Mouse (Mus musculus) liver, embryonic 12.5 days (tissue): ENCODE results near the gene Rcc2. TPM values are rescaled to one million over a fixed set of nuclear protein-coding genes. Genes with fewer than 3 reads are reported as not detected.
A peak's percentile ranks its signal among the peaks of the same experiment; 100 is the strongest.

Experiments
- ATAC-seq: fragments of 200-750 bp; cut with Nextera tagmentation; 2 replicates; pipeline ENCODE4 v1.8.0; 2017; ENCODE audit warnings: moderate number of reproducible peaks, mild to moderate bottlenecking, moderate library complexity
- H3K27ac ChIP-seq: fragments of 300-500 bp; sonication (generic); 2 replicates; pipeline ENCODE4 v1.5.1; 2016; ENCODE audit warnings: mild to moderate bottlenecking
- H3K27me3 ChIP-seq: fragments of 300-500 bp; sonication (generic); replicated peaks from 2 replicates; pipeline ENCODE4 v1.6.1; 2016; ENCODE audit warnings: mild to moderate bottlenecking, moderate library complexity
- H3K36me3 ChIP-seq: fragments of 300-500 bp; sonication (generic); 2 replicates; pipeline ENCODE4 v1.6.1; 2016; ENCODE audit warnings: mild to moderate bottlenecking, moderate library complexity
- H3K4me1 ChIP-seq: fragments of 300-500 bp; sonication (generic); 2 replicates; pipeline ENCODE4 v1.6.1; 2016
- H3K4me2 ChIP-seq: fragments of 300-500 bp; sonication (generic); 2 replicates; pipeline ENCODE4 v1.6.1; 2016; ENCODE audit warnings: mild to moderate bottlenecking, moderate library complexity
- H3K4me3 ChIP-seq: fragments of 300-500 bp; sonication (generic); 2 replicates; pipeline ENCODE4 v1.5.1; 2016; ENCODE audit warnings: mild to moderate bottlenecking, moderate library complexity
- H3K9ac ChIP-seq: fragments of 300-500 bp; sonication (generic); 2 replicates; pipeline ENCODE4 v1.6.1; 2016; ENCODE audit warnings: mild to moderate bottlenecking, moderate library complexity
- H3K9me3 ChIP-seq: fragments of 300-500 bp; sonication (generic); replicated peaks from 2 replicates; pipeline ENCODE4 v1.6.1; 2016; ENCODE audit warnings: mild to moderate bottlenecking, moderate library complexity
- WGBS: fragments of 180-500 bp; shearing (Covaris S2); methylation state at CpG from one replicate; pipeline ENCODE4 v1.1.7; 2016; ENCODE audit not compliant: insufficient replicate concordance; 5-methylcytosine and 5-hydroxymethylcytosine counted together
- polyA plus RNA-seq: library from polyadenylated mRNA; unstranded; fragments of >200 nt; fragmentation: Nextera tagmentation; extraction: Ambion mirVana; gene quantifications from 2 replicates; pipeline ENCODE4 v1.2.1, GENCODE M21; 2016

Rcc2 gene
- polyA plus RNA-seq, 1 experiment from 2014 or later = 102 TPM

- Histone ChIP-seq H3K4me1 (no peaks in the 10 kb centered on the region), H3K9ac (no peak overlapping the region), H3K9me3 (no peaks in the 10 kb centered on the region), H3K27ac (no peak overlapping the region), H3K36me3 (no peaks in the 10 kb centered on the region), H3K27me3 (peaks cover 32% of the 10 kb centered on the region), H3K4me2 (no peak overlapping the region), H3K4me3 (no peak overlapping the region)
- WGBS = 20% methylated on average over 4 of the region's 4 CpGs
- no peak for ATAC-seq
Measured at GRCm38 (mm10) chr4:140743086-140743485, 42.7 kb downstream of the Rcc2 start.

DNA sequence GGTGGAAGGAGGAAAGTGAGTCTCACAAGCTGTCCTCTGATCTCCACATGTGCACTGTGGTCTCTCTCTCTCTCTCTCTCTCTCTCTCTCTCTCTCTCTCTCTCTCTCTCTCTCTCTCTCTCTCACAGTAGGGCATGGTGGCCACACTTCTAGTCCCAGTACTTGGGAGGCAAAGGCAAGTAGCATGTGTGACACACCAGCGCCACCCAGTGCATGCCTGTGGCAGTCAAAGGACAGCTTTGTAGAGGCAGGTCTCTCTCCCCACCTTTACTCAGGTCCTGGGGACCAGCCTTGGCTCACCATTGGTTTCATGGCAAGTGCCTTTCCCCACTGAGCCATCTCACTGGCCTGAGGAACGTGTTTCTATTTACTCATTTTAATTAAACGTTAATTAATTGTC, 44.3 kb downstream of the Rcc2 start:
- H3K9me3 ChIP-seq = no peaks in the 10 kb centered on the region
- H3K9ac ChIP-seq = no peak overlapping the region
- peaks cover 39% of the 10 kb centered on the region for H3K27me3 ChIP-seq
- H3K36me3 ChIP-seq = no peaks in the 10 kb centered on the region
- no peak overlapping the region for H3K4me3 ChIP-seq
- H3K4me2 ChIP-seq = no peak overlapping the region
- ATAC-seq = no peak; the same call in 1 of the 2 replicates
- WGBS = 10% methylated on average over 3 of the region's 3 CpGs
- H3K27ac ChIP-seq = no peak overlapping the region
- no peaks in the 10 kb centered on the region for H3K4me1 ChIP-seq

- no peak for ATAC-seq
- H3K4me3 ChIP-seq = no peak overlapping the region
- H3K36me3 ChIP-seq = no peaks in the 10 kb centered on the region
- peaks cover 42% of the 10 kb centered on the region for H3K27me3 ChIP-seq
- 19% methylated on average over 12 of the region's 12 CpGs for WGBS
- H3K4me1 ChIP-seq = peaks cover 10% of the 10 kb centered on the region
- H3K4me2 ChIP-seq = no peak overlapping the region
- H3K9ac ChIP-seq = no peak overlapping the region
- no peaks in the 10 kb centered on the region for H3K9me3 ChIP-seq
- H3K27ac ChIP-seq = no peak overlapping the region
Measured at GRCm38 (mm10) chr4:140747978-140748377, 47.6 kb downstream of the Rcc2 start.

- Histone ChIP-seq H3K4me1 (peaks cover 10% of the 10 kb centered on the region), H3K4me3 (no peak overlapping the region), H3K27ac (no peak overlapping the region), H3K9ac (no peak overlapping the region), H3K9me3 (no peaks in the 10 kb centered on the region), H3K36me3 (no peaks in the 10 kb centered on the region), H3K4me2 (peak overlapping the region; percentile 57), H3K27me3 (peaks cover 39% of the 10 kb centered on the region)
- ATAC-seq = no peak
- 9% methylated on average over 19 of the region's 19 CpGs for WGBS
Measured at GRCm38 (mm10) chr4:140750328-140750727, 50.0 kb downstream of the Rcc2 start.

GRCm38 (mm10) chr4:140753366-140753765, 53.0 kb downstream of the Rcc2 start:
- Histone ChIP-seq H3K4me1 (peaks cover 10% of the 10 kb centered on the region), H3K27ac (no peak overlapping the region), H3K36me3 (no peaks in the 10 kb centered on the region), H3K4me2 (no peak overlapping the region), H3K9ac (no peak overlapping the region), H3K4me3 (no peak overlapping the region), H3K27me3 (peaks cover 23% of the 10 kb centered on the region), H3K9me3 (no peaks in the 10 kb centered on the region)
- no peak for ATAC-seq
- WGBS = 54% methylated on average over 7 of the region's 7 CpGs

DNA sequence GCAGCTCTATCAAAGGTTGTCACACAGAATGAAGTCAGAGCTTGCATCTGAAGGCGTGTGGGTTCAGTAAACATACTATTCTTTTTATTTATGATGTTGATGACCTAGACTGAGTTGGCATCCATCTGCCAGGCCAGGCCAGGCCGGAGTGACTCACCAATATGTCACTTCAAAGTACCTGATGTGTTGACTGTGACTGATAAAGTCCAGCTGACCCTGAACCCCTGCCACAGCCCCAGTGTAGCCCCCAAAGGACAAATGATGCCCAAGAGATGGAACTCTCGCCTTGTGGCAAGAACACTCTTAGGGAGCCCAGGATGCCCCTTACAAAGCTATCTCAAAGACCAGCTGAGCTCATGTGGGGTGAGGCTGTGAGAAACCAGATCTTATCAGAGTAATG, 55.5 kb downstream of the Rcc2 start:
- Histone ChIP-seq H3K4me1 (no peaks in the 10 kb centered on the region; the same call in 1 of the 2 replicates), H3K9me3 (no peaks in the 10 kb centered on the region), H3K4me3 (no peak overlapping the region), H3K36me3 (no peaks in the 10 kb centered on the region), H3K27me3 (peaks cover 10% of the 10 kb centered on the region), H3K27ac (no peak overlapping the region), H3K9ac (no peak overlapping the region), H3K4me2 (no peak overlapping the region)
- 54% methylated on average over 3 of the region's 3 CpGs for WGBS
- no peak for ATAC-seq

GRCm38 (mm10) chr4:140761601-140762000, 61.3 kb downstream of the Rcc2 start:
- no peak for ATAC-seq

GRCm38 (mm10) chr4:140763158-140763557, 62.8 kb downstream of the Rcc2 start:
- H3K4me2 ChIP-seq = no peak overlapping the region
- no peaks in the 10 kb centered on the region for H3K36me3 ChIP-seq
- H3K27me3 ChIP-seq = peaks cover 7% of the 10 kb centered on the region
- ATAC-seq = no peak
- no peaks in the 10 kb centered on the region; the same call in 1 of the 2 replicates for H3K4me1 ChIP-seq
- H3K9me3 ChIP-seq = no peaks in the 10 kb centered on the region
- H3K9ac ChIP-seq = no peak overlapping the region
- H3K27ac ChIP-seq = no peak overlapping the region
- 11% methylated on average over 9 of the region's 9 CpGs for whole genome bisulfite sequencing
- no peak overlapping the region for H3K4me3 ChIP-seq

More at GRCm38 (mm10) chr4:140761601-140762000, 61.3 kb downstream of the Rcc2 start:
- Histone ChIP-seq H3K4me1 (no peaks in the 10 kb centered on the region; the same call in 1 of the 2 replicates), H3K27ac (no peak overlapping the region), H3K27me3 (no peaks in the 10 kb centered on the region; the same call in none of the 2 replicates), H3K9ac (no peak overlapping the region), H3K36me3 (no peaks in the 10 kb centered on the region), H3K4me3 (no peak overlapping the region), H3K4me2 (no peak overlapping the region), H3K9me3 (no peaks in the 10 kb centered on the region)
- 74% methylated on average over 7 of the region's 7 CpGs for WGBS

DNA sequence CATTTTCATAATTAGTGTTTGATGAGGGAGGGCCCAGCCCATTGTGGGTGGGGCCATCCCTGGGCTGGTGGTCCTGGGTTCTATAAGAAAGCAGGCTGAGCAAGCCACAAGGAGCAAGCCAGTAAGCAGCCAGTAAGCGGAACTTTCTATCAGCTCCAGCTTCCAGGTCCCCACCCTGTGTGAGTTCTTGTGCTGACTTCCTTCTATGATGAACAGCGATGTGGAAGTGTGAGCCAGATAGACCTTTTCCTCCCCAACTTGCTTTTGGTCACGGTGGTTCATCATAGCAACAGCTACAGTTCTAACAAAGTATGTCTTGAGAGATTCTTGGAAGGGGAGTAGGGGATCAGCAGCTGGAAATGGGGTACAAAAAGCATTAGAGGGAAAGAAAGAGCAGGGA, 65.6 kb downstream of the Rcc2 start:
- H3K4me1 ChIP-seq = peaks cover 16% of the 10 kb centered on the region
- no peaks in the 10 kb centered on the region for H3K9me3 ChIP-seq
- 38% methylated on average over 3 of the region's 3 CpGs for WGBS
- no peaks in the 10 kb centered on the region for H3K36me3 ChIP-seq
- H3K27ac ChIP-seq = no peak overlapping the region
- H3K4me3 ChIP-seq = no peak overlapping the region
- H3K27me3 ChIP-seq = peaks cover 12% of the 10 kb centered on the region
- no peak overlapping the region for H3K4me2 ChIP-seq
- no peak for ATAC-seq
- H3K9ac ChIP-seq = no peak overlapping the region

- WGBS = 74% methylated on average over 5 of the region's 5 CpGs
- peak; percentile 43 for ATAC-seq
- H3K9me3 ChIP-seq = no peaks in the 10 kb centered on the region
- no peaks in the 10 kb centered on the region for H3K36me3 ChIP-seq
- H3K27me3 ChIP-seq = peaks cover 12% of the 10 kb centered on the region
- H3K9ac ChIP-seq = no peak overlapping the region
- H3K4me3 ChIP-seq = no peak overlapping the region
- H3K4me2 ChIP-seq = no peak overlapping the region
- no peak overlapping the region for H3K27ac ChIP-seq
- peaks cover 21% of the 10 kb centered on the region for H3K4me1 ChIP-seq
Measured at GRCm38 (mm10) chr4:140768973-140769372, 68.6 kb downstream of the Rcc2 start.

DNA sequence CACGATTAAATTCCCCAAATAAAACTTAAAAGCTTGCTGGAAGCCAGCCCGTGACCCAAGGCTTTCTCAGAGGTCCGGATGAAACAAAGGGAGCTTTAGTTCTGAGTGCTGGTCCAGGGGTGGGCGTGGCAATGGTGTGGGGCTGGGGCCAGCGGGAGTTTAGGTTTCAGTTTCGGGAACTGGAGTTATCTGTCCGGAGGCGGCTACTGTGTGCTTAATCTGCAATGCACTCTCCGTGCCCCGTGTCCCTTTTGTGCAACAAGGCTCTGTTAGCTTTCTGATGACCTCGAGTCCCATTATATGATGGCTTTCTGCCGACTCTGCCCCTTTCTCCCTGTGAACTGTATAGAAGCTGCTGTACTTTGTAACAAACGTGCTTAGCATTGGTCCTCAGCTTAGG, 70.1 kb downstream of the Rcc2 start:
- Histone ChIP-seq H3K4me3 (peak overlapping the region; percentile 43), H3K4me1 (peaks cover 21% of the 10 kb centered on the region), H3K36me3 (no peaks in the 10 kb centered on the region), H3K9ac (0 out of 2 replicates have a peak overlapping the region, but pooled peaks have one; percentile 7), H3K27ac (peak overlapping the region; percentile 25; the same call in 1 of the 2 replicates), H3K4me2 (peak overlapping the region; percentile 63), H3K9me3 (no peaks in the 10 kb centered on the region), H3K27me3 (peaks cover 16% of the 10 kb centered on the region)
- 7% methylated on average over 13 of the region's 13 CpGs for WGBS
- ATAC-seq = peak; percentile 45

DNA sequence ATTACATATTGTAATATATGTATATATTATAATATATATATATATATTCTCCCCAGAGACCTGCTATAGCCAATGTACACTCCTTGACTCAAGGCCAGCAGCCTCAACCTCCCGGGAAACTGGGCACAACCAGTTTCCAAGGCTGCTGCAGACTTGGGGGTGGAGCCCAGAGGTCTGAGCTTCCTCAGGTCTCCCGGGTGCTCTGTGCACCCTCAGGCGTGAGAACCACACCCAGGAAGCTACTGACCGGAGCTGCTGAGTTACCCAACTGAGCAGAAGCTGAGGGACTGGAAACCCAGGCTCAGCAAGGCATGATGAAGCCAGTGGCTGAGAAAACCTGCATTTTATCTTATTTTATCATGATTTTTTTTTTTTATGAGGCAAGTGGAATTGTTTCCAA, 70.8 kb downstream of the Rcc2 start:
- H3K27ac ChIP-seq = no peak overlapping the region
- no peak overlapping the region for H3K9ac ChIP-seq
- peaks cover 21% of the 10 kb centered on the region for H3K4me1 ChIP-seq
- H3K36me3 ChIP-seq = no peaks in the 10 kb centered on the region
- peaks cover 16% of the 10 kb centered on the region for H3K27me3 ChIP-seq
- no peak overlapping the region for H3K4me3 ChIP-seq
- WGBS = 6% methylated on average over 4 of the region's 4 CpGs
- no peaks in the 10 kb centered on the region for H3K9me3 ChIP-seq
- H3K4me2 ChIP-seq = no peak overlapping the region
- ATAC-seq = no peak
